Mouse (Mus musculus) MEL (cell line): ENCODE data around the gene Ank2. TPM values are rescaled to one million over a fixed set of nuclear protein-coding genes. Genes with fewer than 3 reads are reported as not detected.

Experiments used
- DNase-seq: peaks from one replicate; pipeline ENCODE4 v3.0.0; 2011; ENCODE audit warnings: low read depth, low spot score
- H3K27ac ChIP-seq: 2 replicates; pipeline ENCODE4 v1.5.1; 2012; ENCODE audit warnings: low read depth, mild to moderate bottlenecking, control low read depth, low read length, moderate library complexity; ENCODE audit not compliant: control insufficient read depth
- H3K27me3 ChIP-seq, 2 experiments: fragments of 150-350 bp in 1 of 2; sonication (generic) in 1 of 2; 2 replicates each; pipeline ENCODE4 v1.6.1; 2012; ENCODE audit warnings: low read length in 2 of 2, mild to moderate bottlenecking in 2 of 2, improper control_type of control experiment in 1 of 2, moderate library complexity in 1 of 2; ENCODE audit not compliant: insufficient read depth in 2 of 2, control insufficient read depth in 1 of 2
- H3K36me3 ChIP-seq, 2 experiments: 2 replicates each; pipeline ENCODE4 v1.6.1; 2012 to 2014; ENCODE audit warnings: low read length in 2 of 2, improper control_type of control experiment in 1 of 2, inconsistent platforms in 1 of 2, mild to moderate bottlenecking in 1 of 2; ENCODE audit not compliant: insufficient read depth in 2 of 2, control insufficient read depth in 1 of 2
- H3K4me1 ChIP-seq, 2 experiments: fragments of 150-350 bp in 1 of 2; sonication (generic) in 1 of 2; 2 replicates each; pipeline ENCODE4 v1.6.1; 2012; ENCODE audit warnings: low read length in 2 of 2, improper control_type of control experiment in 1 of 2, mild to moderate bottlenecking in 1 of 2; ENCODE audit not compliant: insufficient read depth in 2 of 2, control insufficient read depth in 1 of 2
- H3K4me3 ChIP-seq, 2 experiments: fragments of 150-350 bp in 1 of 2; sonication (generic) in 1 of 2; 2 replicates each; pipeline ENCODE4 v1.5.1; 2012; ENCODE audit warnings: low read depth in 2 of 2, low read length in 2 of 2, mild to moderate bottlenecking in 2 of 2, moderate library complexity in 2 of 2, control low read depth in 1 of 2, improper control_type of control experiment in 1 of 2; ENCODE audit not compliant: control insufficient read depth in 1 of 2, insufficient read depth in 1 of 2
- H3K79me2 ChIP-seq: 2 replicates; pipeline ENCODE4 v1.6.1; 2012; ENCODE audit warnings: mild to moderate bottlenecking, low read length, moderate library complexity; ENCODE audit not compliant: control insufficient read depth, poor library complexity, insufficient read depth
- H3K9ac ChIP-seq: 2 replicates; pipeline ENCODE4 v1.6.1; 2012; ENCODE audit warnings: low read depth, mild to moderate bottlenecking, control low read depth, low read length, moderate library complexity; ENCODE audit not compliant: control insufficient read depth, poor library complexity, severe bottlenecking
- H3K9me3 ChIP-seq: fragments of 150-350 bp; sonication (generic); replicated peaks from 2 replicates; pipeline ENCODE4 v1.6.1; 2012; ENCODE audit warnings: mild to moderate bottlenecking, low read length, improper control_type of control experiment, moderate library complexity; ENCODE audit not compliant: insufficient read depth
- BHLHE40 ChIP-seq: IDR thresholded peaks from 2 replicates; pipeline ENCODE4 v1.6.1; 2012; ENCODE audit warnings: low read depth, mild to moderate bottlenecking, inconsistent platforms, low read length, improper control_type of control experiment, borderline replicate concordance
- CHD1 ChIP-seq: IDR thresholded peaks from 2 replicates; pipeline ENCODE4 v1.6.1; 2012; ENCODE audit warnings: low read depth, mild to moderate bottlenecking, inconsistent platforms, low read length, improper control_type of control experiment
- CHD2 ChIP-seq: IDR thresholded peaks from 2 replicates; pipeline ENCODE4 v1.6.1; 2011; ENCODE audit warnings: low read length, improper control_type of control experiment
- CTCF ChIP-seq, 3 experiments: IDR thresholded peaks in 2 of 3; conservative IDR thresholded peaks in 1 of 3; 2 replicates each; pipeline ENCODE4 v1.5.1; 2011 to 2012; ENCODE audit warnings: low read length in 3 of 3, low read depth in 2 of 3, mild to moderate bottlenecking in 2 of 3, improper control_type of control experiment in 1 of 3, inconsistent platforms in 1 of 3, mixed read lengths in 1 of 3, moderate library complexity in 1 of 3; ENCODE audit not compliant: control insufficient read depth in 1 of 3, insufficient read depth in 1 of 3, poor library complexity in 1 of 3, severe bottlenecking in 1 of 3
- E2F4 ChIP-seq: IDR thresholded peaks from 2 replicates; pipeline ENCODE4 v1.6.1; 2011; ENCODE audit warnings: low read depth, low read length, improper control_type of control experiment, borderline replicate concordance
- ELF1 ChIP-seq: IDR thresholded peaks from 2 replicates; pipeline ENCODE4 v1.6.1; 2014; ENCODE audit warnings: low read depth, mild to moderate bottlenecking, inconsistent platforms, low read length, improper control_type of control experiment, moderate library complexity
- GATA1 ChIP-seq: IDR thresholded peaks from 2 replicates; pipeline ENCODE4 v1.6.1; 2011; ENCODE audit warnings: low read depth, low read length, improper control_type of control experiment
- HCFC1 ChIP-seq: IDR thresholded peaks from 2 replicates; pipeline ENCODE4 v1.6.1; 2012; ENCODE audit warnings: low read depth, mild to moderate bottlenecking, inconsistent platforms, low read length, improper control_type of control experiment, moderate library complexity
- KAT2A ChIP-seq: conservative IDR thresholded peaks from 2 replicates; pipeline ENCODE4 v1.6.1; 2012; ENCODE audit warnings: low read depth, low read length, improper control_type of control experiment, inconsistent platforms
- MAFK ChIP-seq: IDR thresholded peaks from 2 replicates; pipeline ENCODE4 v1.6.1; 2011; ENCODE audit warnings: low read depth, mild to moderate bottlenecking, low read length, improper control_type of control experiment, borderline replicate concordance
- MAX ChIP-seq: IDR thresholded peaks from 2 replicates; pipeline ENCODE4 v1.6.1; 2011; ENCODE audit warnings: low read length, improper control_type of control experiment
- MAZ ChIP-seq: IDR thresholded peaks from 2 replicates; pipeline ENCODE4 v1.6.1; 2012; ENCODE audit warnings: low read depth, mild to moderate bottlenecking, inconsistent platforms, low read length, improper control_type of control experiment
- MYB ChIP-seq: IDR thresholded peaks from 2 replicates; pipeline ENCODE4 v1.6.1; 2011; ENCODE audit warnings: mild to moderate bottlenecking, low read depth, low read length, improper control_type of control experiment
- MYC ChIP-seq: IDR thresholded peaks from 2 replicates; pipeline ENCODE4 v1.6.1; 2011; ENCODE audit warnings: low read depth, mild to moderate bottlenecking, low read length, improper control_type of control experiment, moderate library complexity
- NRF1 ChIP-seq: IDR thresholded peaks from 2 replicates; pipeline ENCODE4 v1.6.1; 2014; ENCODE audit warnings: low read depth, mild to moderate bottlenecking, inconsistent platforms, low read length, improper control_type of control experiment, moderate library complexity; ENCODE audit not compliant: poor library complexity, insufficient read depth, severe bottlenecking
- POLR2AphosphoS5 ChIP-seq: IDR thresholded peaks from 2 replicates; pipeline ENCODE4 v1.6.1; 2012; ENCODE audit warnings: low read depth, borderline replicate concordance, mild to moderate bottlenecking, inconsistent platforms, low read length, moderate library complexity, mixed read lengths
- SIN3A ChIP-seq: IDR thresholded peaks from 2 replicates; pipeline ENCODE4 v1.6.1; 2012; ENCODE audit warnings: low read length, improper control_type of control experiment, inconsistent platforms
- TAL1 ChIP-seq: IDR thresholded peaks from 2 replicates; pipeline ENCODE4 v1.6.1; 2012; ENCODE audit warnings: mild to moderate bottlenecking, inconsistent platforms, low read length, moderate library complexity, mixed read lengths
- TCF12 ChIP-seq: IDR thresholded peaks from 2 replicates; pipeline ENCODE4 v1.6.1; 2014; ENCODE audit warnings: low read depth, mild to moderate bottlenecking, inconsistent platforms, low read length, improper control_type of control experiment, moderate library complexity
- USF1 ChIP-seq: IDR thresholded peaks from 2 replicates; pipeline ENCODE4 v1.6.1; 2014; ENCODE audit warnings: low read depth, mild to moderate bottlenecking, inconsistent platforms, low read length, improper control_type of control experiment, moderate library complexity
- USF2 ChIP-seq, 2 experiments: IDR thresholded peaks; 2 replicates each; pipeline ENCODE4 v1.6.1; 2011 to 2012; ENCODE audit warnings: improper control_type of control experiment in 2 of 2, low read length in 2 of 2, borderline replicate concordance in 1 of 2, inconsistent platforms in 1 of 2, low read depth in 1 of 2, mild to moderate bottlenecking in 1 of 2; ENCODE audit not compliant: insufficient read depth in 1 of 2
- ZC3H11A ChIP-seq: IDR thresholded peaks from 2 replicates; pipeline ENCODE4 v1.6.1; 2012; ENCODE audit warnings: low read depth, mild to moderate bottlenecking, inconsistent platforms, low read length, improper control_type of control experiment
- ZKSCAN1 ChIP-seq: IDR thresholded peaks from 2 replicates; pipeline ENCODE4 v1.6.1; 2012; ENCODE audit warnings: low read depth, mild to moderate bottlenecking, inconsistent platforms, low read length, improper control_type of control experiment, moderate library complexity
- polyA plus RNA-seq, 2 experiments: library from polyadenylated mRNA; stranded (reverse) in 1 of 2; unstranded in 1 of 2; fragments of >175 nt in 1 of 2; fragments of >200 nt in 1 of 2; gene quantifications; 2 replicates each; pipeline versions ENCODE4 v1.2.1 to v1.2.4; 2012; ENCODE audit warnings: low replicate concordance in 2 of 2, low read depth in 1 of 2; ENCODE audit not compliant: insufficient read length in 2 of 2, insufficient read depth in 1 of 2, missing spikeins in 1 of 2
- total RNA-seq: library from RNA; depleted of rRNA; stranded (reverse); fragments of 300-350 nt; gene quantifications from 2 replicates; pipeline ENCODE4 v1.2.3, GENCODE M21; 2012

Gene Ank2
- total and polyA plus RNA-seq, 3 experiments: 2.7 to 4.5 TPM; not detected in 1

- Histone ChIP-seq H3K79me2 (no peaks in the 10 kb centered on the region), H3K9ac (no peak overlapping the region), H3K9me3 (no peaks in the 10 kb centered on the region), H3K27me3 (no peaks in the 10 kb centered on the region), H3K27ac (no peak overlapping the region), H3K36me3 (no peaks in the 10 kb centered on the region), H3K4me1 (no peaks in the 10 kb centered on the region), H3K4me3 (no peak overlapping the region)
- no peak for DNase-seq
- TF ChIP-seq CHD2 (no peak), GATA1 (no peak), USF2 (IDR thresholded peaks at IDR 0.05; ENCODE audit: borderline replicate concordance in 1 of 2, insufficient read depth in 1 of 2, low read depth in 1 of 2, low read length in 2 of 2) (no peak), KAT2A (no peak), HCFC1 (no peak), USF1 (no peak), ZKSCAN1 (no peak), MAX (no peak), POLR2AphosphoS5 (no peak), ZC3H11A (no peak), MAFK (no peak), TCF12 (no peak)
These were observed 195.1 kb downstream of the Ank2 start for GRCm38 (mm10) chr3:127303957-127304553.

DNA sequence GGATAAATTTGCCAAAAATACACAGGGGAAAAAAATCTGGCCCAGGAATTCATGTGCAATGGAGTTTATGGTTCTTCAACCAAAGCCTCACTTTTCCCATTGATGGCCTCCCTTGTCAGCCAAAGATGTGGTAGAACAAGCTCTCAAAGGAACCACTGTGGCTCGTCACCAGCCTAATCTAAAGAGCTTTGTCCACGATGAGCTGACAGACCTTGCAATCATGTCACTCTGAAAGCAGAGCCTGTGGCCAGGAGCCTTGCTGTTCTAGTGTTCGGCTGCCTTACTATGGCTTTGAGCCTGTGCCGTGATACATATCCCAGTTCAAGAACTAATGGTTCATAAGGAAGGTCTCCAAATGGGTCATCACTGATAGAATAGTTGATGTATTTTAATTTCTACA lies 196.1 kb downstream of the Ank2 start:
- H3K27ac ChIP-seq: no peak overlapping the region
- no peaks in the 10 kb centered on the region for H3K79me2 ChIP-seq
- H3K27me3 ChIP-seq: no peaks in the 10 kb centered on the region
- no peaks in the 10 kb centered on the region for H3K9me3 ChIP-seq
- no peak overlapping the region for H3K4me3 ChIP-seq
- TF ChIP-seq CHD1 (no peak), SIN3A (no peak), POLR2AphosphoS5 (no peak), NRF1 (no peak), MYC (no peak), MYB (no peak), MAZ (no peak), TAL1 (no peak), BHLHE40 (no peak), ELF1 (no peak), CTCF (IDR thresholded peaks at IDR 0.05 in 2 of 3, conservative IDR thresholded peaks at IDR 0.05 in 1 of 3; ENCODE audit: control insufficient read depth in 1 of 3, insufficient read depth in 1 of 3, low read depth in 2 of 3, low read length in 3 of 3, poor library complexity in 1 of 3, severe bottlenecking in 1 of 3) (no peak), E2F4 (no peak)
- no peaks in the 10 kb centered on the region for H3K4me1 ChIP-seq
- no peak overlapping the region for H3K9ac ChIP-seq
- DNase-seq: no peak
- H3K36me3 ChIP-seq: no peaks in the 10 kb centered on the region
